ENCODE assay signal across 17 mouse cellular contexts in genomic region chr10:4159541-4160090, GRCm38 (mm10).
DNase-seq lines count a peak whose midpoint lies in the region; ATAC-seq and TF ChIP-seq lines count a peak whose summit lies in the region.
"Had no signal": no experiment of that assay in that cellular context is flagged by ENCODE, and none has a peak within 500 bp of the region (broad histone marks: within the 10 kb centered on the region; RNA-seq: fewer than 3 reads in every experiment).

No protein-coding gene starts in this region.

- no peak overlapping the region for H3K4me3 ChIP-seq in kidney, embryonic 15.5 days (replicated peaks)
- H3K4me3 ChIP-seq in stomach, embryonic 15.5 days (replicated peaks), result no peak overlapping the region
- H3K4me3 ChIP-seq: left cerebral cortex, adult 2 months; limb, embryonic 12.5 days; liver, embryonic 15.5 days had no signal

- peak; percentile 91 for DNase-seq in heart, adult 11 months
- no peak for DNase-seq in heart, postnatal 10 days
- no peak for DNase-seq in kidney, postnatal 10 days
- DNase-seq in brain, embryonic 14.5 days (ENCODE audit: low read depth), result peak; percentile 64
- DNase-seq in natural killer cell, adult 2 months (ENCODE audit: low spot score in 2 of 2), result no peak
- DNase-seq: B cell, adult 2 months; cerebellum, adult 11 months; cerebellum, postnatal 36 days; kidney, adult 9 months; midbrain, embryonic 14.5 days; right cerebral cortex, postnatal 14 days; thymus, postnatal 14 days had no signal

- H3K9ac ChIP-seq in kidney, embryonic 15.5 days, result no peak overlapping the region
- H3K9ac ChIP-seq in stomach, embryonic 15.5 days, result no peak overlapping the region
- H3K9ac ChIP-seq: limb, embryonic 12.5 days; liver, embryonic 15.5 days had no signal

- no peak overlapping the region for H3K4me2 ChIP-seq in kidney, embryonic 15.5 days
- H3K4me2 ChIP-seq in stomach, embryonic 15.5 days, result no peak overlapping the region
- H3K4me2 ChIP-seq: limb, embryonic 12.5 days; liver, embryonic 15.5 days had no signal

- H3K36me3 ChIP-seq in kidney, embryonic 15.5 days, result 0 out of 2 replicates have a peak, but pooled peaks cover 3% of the 10 kb centered on the region
- no peaks in the 10 kb centered on the region for H3K36me3 ChIP-seq in stomach, embryonic 15.5 days
- H3K36me3 ChIP-seq: limb, embryonic 12.5 days had no signal

- intact Hi-C loops in heart, postnatal 10 days (cut with DNase I), result no loop called here

- no peak for ATAC-seq in kidney, embryonic 15.5 days (replicated peaks; ENCODE audit: low FRiP score)
- peak; percentile 11; the same call in 1 of the 2 replicates for ATAC-seq in stomach, embryonic 15.5 days (ENCODE audit: insufficient read depth, low FRiP score, low read depth)

- H3K4me1 ChIP-seq in kidney, embryonic 15.5 days, result peaks cover 35% of the 10 kb centered on the region
- H3K4me1 ChIP-seq in stomach, embryonic 15.5 days, result peaks cover 23% of the 10 kb centered on the region

- H3K27ac ChIP-seq in kidney, embryonic 15.5 days, result peak overlapping the region; percentile 63
- H3K27ac ChIP-seq in stomach, embryonic 15.5 days, result peak overlapping the region; percentile 73
- H3K27ac ChIP-seq: left cerebral cortex, adult 2 months; limb, embryonic 12.5 days; liver, embryonic 15.5 days had no signal

- no peak for TF ChIP-seq CTCF in brain, embryonic 14.5 days (IDR thresholded peaks at IDR 0.05; ENCODE audit: borderline replicate concordance, extremely low read depth, insufficient read depth, insufficient read length)

- no peak for TF ChIP-seq POLR2A in brain, embryonic 14.5 days (IDR thresholded peaks at IDR 0.05; ENCODE audit: borderline replicate concordance, extremely low read depth, insufficient read depth, insufficient read length, poor library complexity, severe bottlenecking)

- H3K9me3 ChIP-seq in kidney, embryonic 15.5 days (replicated peaks), result no peaks in the 10 kb centered on the region
- no peaks in the 10 kb centered on the region for H3K9me3 ChIP-seq in stomach, embryonic 15.5 days
- H3K9me3 ChIP-seq: liver, embryonic 15.5 days had no signal

- 70% methylated on average over 8 of the region's 8 CpGs for WGBS in kidney, embryonic 15.5 days
- WGBS in stomach, embryonic 15.5 days, result 40% methylated on average over 8 of the region's 8 CpGs

- H3K27me3 ChIP-seq in kidney, embryonic 15.5 days, result no peaks in the 10 kb centered on the region
- no peaks in the 10 kb centered on the region for H3K27me3 ChIP-seq in stomach, embryonic 15.5 days (replicated peaks)
- H3K27me3 ChIP-seq: limb, embryonic 12.5 days; liver, embryonic 15.5 days had no signal

Comparison
In these comparisons a context has a peak if more than half of its experiments do, and no peak if none do; other contexts are left out.
1. DNase-seq: peak in heart, adult 11 months (single experiment) and brain, embryonic 14.5 days (single experiment); none in heart, postnatal 10 days (0 of 2), kidney, postnatal 10 days (single experiment) and natural killer cell, adult 2 months (0 of 2).